Mouse (Mus musculus) spleen, adult 2 months (tissue): ENCODE measurements around the gene Nrap.

Source experiments
- CTCF ChIP-seq: fragments of 200-500 bp; IDR thresholded peaks from 2 replicates; pipeline ENCODE4 v1.5.1; 2011; ENCODE audit warnings: mild to moderate bottlenecking, inconsistent platforms; ENCODE audit not compliant: insufficient read depth, insufficient read length, insufficient replicate concordance; ENCODE audit errors: extremely low read depth
- POLR2A ChIP-seq: fragments of 200-500 bp; IDR thresholded peaks from 2 replicates; pipeline ENCODE4 v1.6.1; 2011; ENCODE audit warnings: low read depth, low read length, inconsistent platforms

DNA sequence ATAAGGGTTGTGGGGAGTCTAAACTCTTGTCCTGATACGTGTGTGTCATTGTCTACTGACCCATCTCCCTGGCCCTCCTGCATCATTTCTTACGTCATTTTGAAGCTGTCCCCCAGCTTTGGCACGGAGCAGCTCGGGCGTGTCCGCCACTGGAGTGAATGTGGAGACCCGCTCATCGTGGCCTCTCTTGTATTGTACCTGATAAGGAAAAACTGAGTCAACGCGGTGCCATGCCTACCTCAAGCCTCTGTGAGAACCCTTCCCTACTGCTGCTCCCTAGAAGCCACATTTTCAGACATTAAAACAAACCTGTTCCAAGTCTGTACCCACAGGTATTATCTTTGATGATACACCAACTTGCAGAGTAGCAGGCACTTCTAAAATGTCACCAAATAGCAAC, 8.4 kb downstream of the Nrap start:
- TF ChIP-seq POLR2A (no peak), CTCF (no peak)
